Mouse (Mus musculus) liver, adult 2 months (tissue): ENCODE data around the gene Lgals3bp. TPM values are rescaled to one million over a fixed set of nuclear protein-coding genes. Genes with fewer than 3 reads are reported as not detected.

Experiments
- DNase-seq: peaks from one replicate; pipeline ENCODE4 v3.0.0-alpha.2; 2011; ENCODE audit warnings: low read depth, low spot score; ENCODE audit errors: extremely low read depth
- H3K27ac ChIP-seq: fragments of 200-500 bp; replicated peaks from 2 replicates; pipeline ENCODE4 v1.5.1; 2012; ENCODE audit warnings: low read depth, mild to moderate bottlenecking, control low read depth, inconsistent platforms, low read length; ENCODE audit not compliant: insufficient read depth
- H3K27me3 ChIP-seq: fragments of 200-500 bp; 2 replicates; pipeline ENCODE4 v1.6.1; 2012; ENCODE audit warnings: mild to moderate bottlenecking, moderate library complexity, low read length, inconsistent platforms; ENCODE audit not compliant: control insufficient read depth, insufficient read depth
- H3K36me3 ChIP-seq: fragments of 200-500 bp; 2 replicates; pipeline ENCODE4 v1.6.1; 2012; ENCODE audit warnings: low read length, inconsistent platforms; ENCODE audit not compliant: control insufficient read depth, insufficient read depth
- H3K4me1 ChIP-seq: fragments of 200-500 bp; 2 replicates; pipeline ENCODE4 v1.6.1; 2011; ENCODE audit warnings: low read length; ENCODE audit not compliant: control insufficient read depth, insufficient read depth
- H3K4me3 ChIP-seq: fragments of 200-500 bp; 2 replicates; pipeline ENCODE4 v1.5.1; 2011; ENCODE audit warnings: low read depth, mild to moderate bottlenecking, control low read depth, low read length, moderate library complexity; ENCODE audit not compliant: insufficient read depth
- H3K79me2 ChIP-seq: fragments of 200-500 bp; 2 replicates; pipeline ENCODE4 v1.6.1; 2012; ENCODE audit warnings: inconsistent platforms, mild to moderate bottlenecking, low read length, moderate library complexity; ENCODE audit not compliant: control insufficient read depth, insufficient read depth
- H3K9ac ChIP-seq: fragments of 200-500 bp; 2 replicates; pipeline ENCODE4 v1.6.1; 2012; ENCODE audit warnings: low read depth, mild to moderate bottlenecking, control low read depth, inconsistent platforms, low read length
- CTCF ChIP-seq: fragments of 200-500 bp; IDR thresholded peaks from 2 replicates; pipeline ENCODE4 v1.5.1; 2011; ENCODE audit warnings: low read depth, low read length, control low read depth
- POLR2A ChIP-seq: fragments of 200-500 bp; IDR thresholded peaks from 2 replicates; pipeline ENCODE4 v1.6.1; 2011; ENCODE audit warnings: low read length, control low read depth; ENCODE audit not compliant: insufficient read depth; ENCODE audit errors: extremely low read depth
- WGBS: fragments of 180-500 bp; shearing (Covaris S2); methylation state at CpG from one replicate; pipeline ENCODE4 v1.1.7; 2018; 5-methylcytosine and 5-hydroxymethylcytosine counted together
- polyA plus RNA-seq: library from polyadenylated mRNA; depleted of rRNA; stranded (reverse); fragments of >200 nt; gene quantifications from 2 replicates; pipeline ENCODE4 v1.2.3, GENCODE M21; 2012
- total RNA-seq: library from RNA; depleted of rRNA; stranded (reverse); fragments of >200 nt; gene quantifications from 2 replicates; pipeline ENCODE4 v1.2.3, GENCODE M21; 2014

Lgals3bp gene
- total and polyA plus RNA-seq, 2 experiments, result 20.2 to 216 TPM

GRCm38 (mm10) chr11:118409106-118410072, 7.5 kb upstream of the Lgals3bp start:
- Histone ChIP-seq H3K9ac (no peak overlapping the region), H3K27ac (no peak overlapping the region), H3K27me3 (no peaks in the 10 kb centered on the region), H3K36me3 (peaks cover 9% of the 10 kb centered on the region; the same call in 1 of the 2 replicates), H3K79me2 (peaks cover 3% of the 10 kb centered on the region; the same call in 1 of the 2 replicates), H3K4me3 (no peak overlapping the region), H3K4me1 (no peaks in the 10 kb centered on the region)
- WGBS, result 89% methylated on average over 12 of the region's 12 CpGs
- DNase-seq, result no peak
- TF ChIP-seq POLR2A (no peak), CTCF (no peak)

DNA sequence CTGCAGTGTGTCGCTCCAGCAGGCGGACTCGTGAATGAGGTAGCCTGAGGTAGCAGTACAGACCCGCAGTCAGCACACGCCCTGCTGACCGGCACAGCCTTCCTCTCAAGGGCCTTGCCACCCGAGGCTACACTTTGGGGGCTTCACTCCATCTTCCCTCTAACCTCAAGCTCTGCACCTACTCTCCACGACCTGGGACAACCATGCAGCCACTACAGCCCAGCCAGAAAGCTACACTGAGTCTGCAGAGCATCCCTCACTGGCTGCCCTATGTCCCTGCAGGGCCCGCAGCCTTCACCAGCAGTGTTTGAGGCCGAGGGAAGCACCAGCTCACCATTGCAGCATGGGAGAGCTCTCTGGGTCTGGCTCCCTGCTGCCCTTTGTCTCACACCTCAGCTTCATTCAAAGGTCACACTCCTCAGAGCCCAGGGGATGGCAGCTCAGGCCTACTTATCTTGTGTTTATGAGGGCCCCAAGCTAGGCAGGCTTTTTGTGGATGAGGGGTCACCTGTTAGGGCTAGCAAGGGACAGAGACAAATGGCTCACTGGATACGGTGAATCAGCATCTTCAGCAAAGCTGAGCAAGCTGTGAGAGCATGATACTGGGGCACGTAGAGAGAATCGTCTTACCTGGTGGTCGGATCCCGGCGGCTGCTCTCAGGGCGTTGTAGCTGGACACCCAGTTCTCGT, 6.3 kb upstream of the Lgals3bp start:
- 89% methylated on average over 18 of the region's 18 CpGs for WGBS
- H3K4me1 ChIP-seq, result no peaks in the 10 kb centered on the region
- DNase-seq, result no peak
- H3K36me3 ChIP-seq, result peaks cover 9% of the 10 kb centered on the region; the same call in 1 of the 2 replicates
- H3K79me2 ChIP-seq, result no peaks in the 10 kb centered on the region
- no peak overlapping the region for H3K27ac ChIP-seq
- no peak for TF ChIP-seq CTCF
- TF ChIP-seq POLR2A, result no peak
- H3K4me3 ChIP-seq, result no peak overlapping the region
- H3K27me3 ChIP-seq, result no peaks in the 10 kb centered on the region
- H3K9ac ChIP-seq, result no peak overlapping the region

DNA sequence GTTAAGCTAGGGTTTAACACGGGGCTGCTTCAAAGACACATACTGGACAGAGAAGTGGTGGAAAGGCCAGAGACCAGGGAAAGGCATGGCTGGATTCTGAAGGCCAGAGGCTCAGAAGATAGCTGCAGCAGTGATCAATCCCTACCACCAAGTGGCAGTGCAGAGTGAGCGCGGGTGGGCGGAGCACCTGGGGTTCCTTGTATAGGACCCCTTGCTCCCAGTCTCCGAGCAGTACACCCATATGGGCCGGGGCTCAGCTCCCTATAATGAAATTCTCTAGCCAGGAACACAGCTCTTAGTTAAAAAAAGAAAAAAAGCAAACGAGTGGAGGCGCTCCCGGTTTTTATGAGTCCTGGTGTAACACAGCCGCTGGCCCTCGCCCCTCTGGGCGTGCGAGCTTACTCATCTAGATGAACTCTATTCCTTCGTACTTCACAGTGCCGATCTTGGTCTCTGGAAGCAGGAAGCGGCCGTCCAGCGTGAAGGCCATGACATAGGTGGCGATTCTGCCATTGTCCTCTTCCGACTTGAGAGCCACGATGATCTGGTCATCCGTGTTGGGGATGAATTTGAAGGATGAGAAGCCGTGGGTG, 5.5 kb upstream of the Lgals3bp start:
- WGBS, result 92% methylated on average over 23 of the region's 23 CpGs
- H3K79me2 ChIP-seq, result no peaks in the 10 kb centered on the region
- H3K9ac ChIP-seq, result no peak overlapping the region
- no peak overlapping the region for H3K4me3 ChIP-seq
- H3K4me1 ChIP-seq, result no peaks in the 10 kb centered on the region
- no peaks in the 10 kb centered on the region for H3K27me3 ChIP-seq
- TF ChIP-seq CTCF, result peak; percentile 31; the same call in 1 of the 2 replicates
- no peak for TF ChIP-seq POLR2A
- DNase-seq, result no peak
- peaks cover 9% of the 10 kb centered on the region; the same call in 1 of the 2 replicates for H3K36me3 ChIP-seq
- no peak overlapping the region for H3K27ac ChIP-seq

DNA sequence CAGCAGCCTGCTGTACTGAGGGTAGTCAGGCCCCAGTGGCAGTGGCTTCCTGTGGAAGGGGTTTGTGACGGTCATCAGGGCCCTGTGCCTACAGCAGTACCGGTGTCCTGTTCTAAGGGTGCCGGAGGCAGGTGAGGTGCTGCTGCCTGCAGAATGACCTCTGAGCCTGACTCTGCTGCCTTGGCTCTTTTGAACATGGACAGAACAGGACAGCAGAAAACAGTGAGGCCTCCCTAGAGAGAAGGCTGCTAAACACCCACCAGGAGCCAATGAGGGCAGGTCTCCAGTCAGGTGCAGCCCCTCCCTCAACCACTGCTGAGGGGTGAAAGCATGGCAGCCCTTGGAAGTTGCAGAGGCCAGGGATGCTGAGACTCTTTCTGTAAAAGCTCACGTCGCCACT, 4.6 kb upstream of the Lgals3bp start:
- Histone ChIP-seq H3K4me1 (peaks cover 4% of the 10 kb centered on the region; the same call in 1 of the 2 replicates), H3K79me2 (no peaks in the 10 kb centered on the region), H3K4me3 (no peak overlapping the region), H3K9ac (no peak overlapping the region), H3K27ac (no peak overlapping the region), H3K36me3 (peaks cover 9% of the 10 kb centered on the region; the same call in 1 of the 2 replicates), H3K27me3 (no peaks in the 10 kb centered on the region)
- no peak for TF ChIP-seq POLR2A
- WGBS, result 91% methylated on average over 5 of the region's 5 CpGs
- DNase-seq, result no peak

- Histone ChIP-seq H3K4me3 (no peak overlapping the region), H3K27ac (no peak overlapping the region), H3K27me3 (no peaks in the 10 kb centered on the region), H3K79me2 (peaks cover 4% of the 10 kb centered on the region; the same call in 1 of the 2 replicates), H3K36me3 (peaks cover 3% of the 10 kb centered on the region; the same call in 1 of the 2 replicates), H3K9ac (no peak overlapping the region), H3K4me1 (peaks cover 4% of the 10 kb centered on the region; the same call in 1 of the 2 replicates)
- TF ChIP-seq POLR2A (no peak), CTCF (no peak)
- no peak for DNase-seq
- WGBS, result 96% methylated on average over 8 of the region's 8 CpGs
These were observed 3.4 kb upstream of the Lgals3bp start for GRCm38 (mm10) chr11:118405311-118405710.
